Mouse (Mus musculus) heart, postnatal 0 days (tissue): ENCODE measurements around the gene Ptcd1. TPM values are rescaled to one million over a fixed set of nuclear protein-coding genes. Genes with fewer than 3 reads are reported as not detected.
"Not testable (repeated sequence)": the region's sequence is repeated elsewhere in the genome, so short reads cannot be mapped to it uniquely, and the experiment has no call there.

Experiments
- ATAC-seq: fragments of 200-750 bp; cut with Nextera tagmentation; 2 replicates; pipeline ENCODE4 v1.8.0; 2017; ENCODE audit warnings: low read depth, moderate number of reproducible peaks, moderate library complexity; ENCODE audit not compliant: insufficient read depth
- DNase-seq: peaks from one replicate; pipeline ENCODE4 v3.0.0-alpha.2; 2016; ENCODE audit warnings: low spot score
- H3K27ac ChIP-seq: fragments of 300-500 bp; sonication (generic); 2 replicates; pipeline ENCODE4 v1.5.1; 2014; ENCODE audit warnings: low read depth, mild to moderate bottlenecking
- H3K27me3 ChIP-seq: fragments of 300-500 bp; sonication (generic); 2 replicates; pipeline ENCODE4 v1.6.1; 2014; ENCODE audit warnings: low read length, mixed read lengths; ENCODE audit not compliant: control insufficient read depth, insufficient read depth
- H3K36me3 ChIP-seq: fragments of 300-500 bp; sonication (generic); replicated peaks from 2 replicates; pipeline ENCODE4 v1.6.1; 2014; ENCODE audit warnings: low read length, mixed read lengths; ENCODE audit not compliant: control insufficient read depth, insufficient read depth
- H3K4me1 ChIP-seq: fragments of 300-500 bp; sonication (generic); 2 replicates; pipeline ENCODE4 v1.6.1; 2014; ENCODE audit warnings: antibody characterized with exemption; ENCODE audit not compliant: control insufficient read depth, insufficient read depth
- H3K4me2 ChIP-seq: fragments of 300-500 bp; sonication (generic); 2 replicates; pipeline ENCODE4 v1.6.1; 2014; ENCODE audit warnings: low read depth, mild to moderate bottlenecking, low read length, moderate library complexity
- H3K4me3 ChIP-seq: fragments of 300-500 bp; sonication (generic); 2 replicates; pipeline ENCODE4 v1.5.1; 2014; ENCODE audit warnings: low read depth, low read length
- H3K9ac ChIP-seq: fragments of 300-500 bp; sonication (generic); replicated peaks from 2 replicates; pipeline ENCODE4 v1.6.1; 2014; ENCODE audit warnings: low read depth, low read length, mixed read lengths
- H3K9me3 ChIP-seq: fragments of 300-500 bp; sonication (generic); replicated peaks from 2 replicates; pipeline ENCODE4 v1.6.1; 2016; ENCODE audit warnings: low read length; ENCODE audit not compliant: control insufficient read depth
- CTCF ChIP-seq: IDR thresholded peaks from 2 replicates; pipeline ENCODE4 v1.5.1; 2016; ENCODE audit warnings: antibody characterized with exemption, control low read depth, low read depth
- EP300 ChIP-seq: IDR thresholded peaks from 2 replicates; pipeline ENCODE4 v1.6.1; 2016; ENCODE audit warnings: antibody characterized with exemption, low read depth
- WGBS: fragments of 180-500 bp; shearing (Covaris S2); extraction: QIAGEN DNeasy Blood & Tissue Kit; methylation state at CpG from one replicate; pipeline ENCODE4 v1.1.7; 2014; 5-methylcytosine and 5-hydroxymethylcytosine counted together
- polyA plus RNA-seq: library from polyadenylated mRNA; unstranded; fragments of >200 nt; fragmentation: Nextera tagmentation; extraction: Ambion mirVana; gene quantifications from 2 replicates; pipeline ENCODE4 v1.2.1, GENCODE M21; 2015
- total RNA-seq: library from RNA; depleted of rRNA; stranded (reverse); fragments of >200 nt; gene quantifications from 2 replicates; pipeline ENCODE4 v1.2.3, GENCODE M21; 2014; ENCODE audit warnings: low replicate concordance

The Ptcd1 gene
- total and polyA plus RNA-seq, 2 experiments from 2014 or later = 13.5 to 15.7 TPM

DNA sequence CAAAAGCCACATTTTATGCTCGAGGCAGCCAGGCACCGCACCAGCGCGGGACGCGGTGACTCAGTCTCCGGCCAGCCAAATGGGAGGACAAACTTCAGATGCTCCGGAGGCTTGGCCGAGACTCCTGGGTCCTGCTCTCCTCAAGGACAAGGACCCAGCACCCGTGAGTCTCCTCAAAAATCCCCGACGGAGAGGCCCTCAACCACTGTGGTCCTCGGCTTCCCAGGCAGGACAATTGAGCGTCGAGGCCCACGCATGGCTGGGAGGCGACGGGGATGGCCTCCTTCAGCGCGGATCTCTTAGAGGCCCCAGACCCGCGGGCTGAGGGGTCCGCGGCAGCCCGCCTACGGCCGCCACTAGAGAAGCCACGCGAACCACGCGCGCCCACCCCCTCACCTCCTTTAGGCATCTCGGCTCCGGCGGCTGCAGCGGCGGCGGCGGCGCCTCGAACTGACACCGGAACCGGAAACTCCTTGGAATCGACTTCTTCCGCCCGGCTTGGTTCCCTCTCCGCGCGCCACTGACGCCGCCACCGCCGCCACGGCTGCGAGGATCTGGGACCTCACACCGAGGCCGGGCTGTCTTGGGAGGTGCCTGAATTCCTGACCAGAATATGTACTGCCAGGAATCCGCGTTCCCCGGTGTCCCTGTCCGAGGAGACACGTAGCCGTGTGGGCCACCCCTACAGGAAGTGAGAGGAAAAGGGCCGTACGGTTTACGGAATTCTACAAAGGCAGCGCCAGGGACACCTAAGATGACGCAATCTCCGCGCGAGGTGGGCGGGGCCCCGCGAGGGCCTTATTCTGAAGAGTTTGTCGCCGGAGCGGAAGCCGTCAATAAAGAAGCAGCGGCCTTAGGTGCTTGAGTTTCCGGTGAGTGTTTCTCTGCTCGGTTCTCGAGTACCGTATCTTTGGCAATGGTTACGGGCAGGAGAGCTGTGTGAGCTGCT lies 27.1 kb downstream of the Ptcd1 start, which contains the start of the genes Pdap1 and Bud31:
Pdap1 (minus strand) TSS at position 668 of the 949 bp plus-strand sequence.
Bud31 (plus strand) TSS at position 792 of the 949 bp plus-strand sequence.
- Histone ChIP-seq H3K9ac (peak within 1 kb of the TSS; percentile 82), H3K4me2 (peak within 1 kb of the TSS; percentile 85), H3K36me3 (peaks cover 54% of the 10 kb centered on the region), H3K9me3 (no peaks in the 10 kb centered on the region), H3K4me1 (peaks cover 16% of the 10 kb centered on the region), H3K27me3 (no peaks in the 10 kb centered on the region), H3K27ac (peak within 1 kb of the TSS; percentile 88), H3K4me3 (peak within 1 kb of the TSS; percentile 90)
- ATAC-seq (peak; percentile 91), DNase-seq (peak; percentile 94)
- TF ChIP-seq CTCF = no peak
- TF ChIP-seq EP300 = peak; percentile 99
- under 1% methylated on average over 81 of the region's 84 CpGs for WGBS

DNA sequence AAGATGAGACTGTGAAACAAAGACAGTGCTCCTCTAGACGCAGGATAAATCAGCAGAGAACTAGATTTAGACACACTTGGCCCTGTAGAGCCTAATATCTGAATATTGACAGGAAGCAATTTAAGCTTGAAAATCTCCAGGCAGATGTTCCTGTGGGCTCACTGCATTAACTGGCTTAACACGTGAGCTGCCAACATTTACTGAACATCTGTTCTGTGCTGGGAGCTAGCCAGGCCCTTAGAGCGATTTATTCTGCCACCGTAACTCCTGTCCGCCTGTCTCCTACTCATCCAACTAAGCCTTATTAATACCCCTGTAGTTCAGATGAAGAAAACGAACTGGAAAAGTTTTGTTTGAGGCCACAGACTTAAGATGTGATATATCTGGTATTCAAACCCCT lies 28.1 kb downstream of the Ptcd1 start:
- Histone ChIP-seq H3K36me3 (peaks cover 54% of the 10 kb centered on the region), H3K4me1 (peaks cover 16% of the 10 kb centered on the region), H3K4me2 (peak overlapping the region; percentile 85), H3K9ac (peak overlapping the region; percentile 82), H3K4me3 (peak overlapping the region; percentile 90), H3K27ac (peak overlapping the region; percentile 88; the same call in 1 of the 2 replicates), H3K27me3 (no peaks in the 10 kb centered on the region), H3K9me3 (no peaks in the 10 kb centered on the region)
- DNase-seq (no peak), ATAC-seq (no peak)
- TF ChIP-seq EP300 (no peak), CTCF (no peak)
- 5% methylated on average over 6 of the region's 6 CpGs for WGBS

DNA sequence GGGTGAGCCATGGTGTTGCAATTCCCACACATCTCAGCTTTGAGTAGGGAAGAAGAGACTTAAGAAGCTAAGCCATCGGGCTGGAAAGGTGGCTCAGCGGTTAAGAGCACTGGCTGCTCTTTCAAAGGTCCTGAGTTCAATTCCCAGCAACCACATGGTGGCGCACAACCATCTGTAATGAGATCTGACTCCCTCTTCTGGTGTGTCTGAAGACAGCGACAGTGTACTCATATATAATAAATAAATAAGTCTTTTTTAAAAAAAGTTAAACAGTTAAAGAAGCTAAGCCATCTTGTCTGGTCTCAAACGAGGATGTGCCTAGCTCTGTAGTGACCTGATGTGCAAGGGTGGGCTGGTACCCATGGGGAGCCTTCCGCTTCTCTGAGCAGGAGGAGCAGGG lies 33.6 kb downstream of the Ptcd1 start:
- H3K27ac ChIP-seq, DNase-seq, ATAC-seq, H3K4me1 ChIP-seq, H3K4me3 ChIP-seq, H3K9me3 ChIP-seq, H3K4me2 ChIP-seq, H3K27me3 ChIP-seq, H3K9ac ChIP-seq: not testable (repeated sequence)
- H3K36me3 ChIP-seq = peaks cover 80% of the 10 kb centered on the region
- 90% methylated on average over 6 of the region's 6 CpGs for WGBS

DNA sequence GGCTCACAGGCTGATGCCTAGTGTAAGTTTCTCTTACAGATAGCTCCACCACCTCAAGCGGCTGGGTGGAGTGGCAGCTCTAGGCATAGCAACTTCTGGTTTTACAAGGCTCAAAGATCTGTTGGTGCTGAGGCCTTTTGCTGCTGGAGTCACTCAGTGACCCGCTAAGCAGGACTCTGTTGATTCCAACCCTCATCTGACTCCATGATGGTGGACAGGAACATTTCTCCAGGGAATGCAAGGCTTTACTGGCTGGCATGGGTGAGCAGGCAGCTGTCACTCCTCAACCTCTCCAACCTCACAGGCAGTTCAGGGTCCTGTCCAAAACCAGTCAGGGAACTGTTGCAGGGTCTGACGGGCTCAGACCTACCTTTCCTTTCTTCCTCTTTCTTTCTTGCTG lies 35.9 kb downstream of the Ptcd1 start:
- H3K4me1 ChIP-seq = no peaks in the 10 kb centered on the region
- no peak overlapping the region for H3K4me2 ChIP-seq
- DNase-seq (no peak), ATAC-seq (no peak)
- 85% methylated on average over 3 of the region's 3 CpGs for WGBS
- no peaks in the 10 kb centered on the region for H3K9me3 ChIP-seq
- H3K4me3 ChIP-seq = no peak overlapping the region
- peaks cover 93% of the 10 kb centered on the region for H3K36me3 ChIP-seq
- TF ChIP-seq EP300 (no peak), CTCF (no peak)
- no peaks in the 10 kb centered on the region for H3K27me3 ChIP-seq
- H3K9ac ChIP-seq = no peak overlapping the region
- no peak overlapping the region for H3K27ac ChIP-seq

DNA sequence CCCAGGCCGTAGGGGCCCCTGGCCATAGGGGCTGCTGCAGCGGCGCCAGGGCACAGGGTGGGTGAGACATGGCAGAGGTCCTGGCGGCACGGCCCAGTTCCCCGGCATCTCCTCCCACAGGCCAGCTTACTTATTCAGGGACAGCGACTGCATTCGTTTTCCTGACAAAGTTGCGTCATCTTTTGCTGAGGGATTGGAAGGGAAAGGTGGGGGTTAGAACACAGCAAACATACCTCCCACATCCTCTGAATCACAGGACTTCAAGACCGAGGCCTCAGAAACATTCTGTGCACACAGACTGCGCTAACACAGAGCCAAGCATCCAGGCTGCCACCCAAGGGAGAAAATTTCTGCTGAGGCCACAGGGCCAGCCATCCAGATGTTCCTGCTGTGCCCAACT lies 36.7 kb downstream of the Ptcd1 start:
- Histone ChIP-seq H3K27ac (peak overlapping the region; percentile 48; the same call in 1 of the 2 replicates), H3K36me3 (peaks cover 93% of the 10 kb centered on the region)

DNA sequence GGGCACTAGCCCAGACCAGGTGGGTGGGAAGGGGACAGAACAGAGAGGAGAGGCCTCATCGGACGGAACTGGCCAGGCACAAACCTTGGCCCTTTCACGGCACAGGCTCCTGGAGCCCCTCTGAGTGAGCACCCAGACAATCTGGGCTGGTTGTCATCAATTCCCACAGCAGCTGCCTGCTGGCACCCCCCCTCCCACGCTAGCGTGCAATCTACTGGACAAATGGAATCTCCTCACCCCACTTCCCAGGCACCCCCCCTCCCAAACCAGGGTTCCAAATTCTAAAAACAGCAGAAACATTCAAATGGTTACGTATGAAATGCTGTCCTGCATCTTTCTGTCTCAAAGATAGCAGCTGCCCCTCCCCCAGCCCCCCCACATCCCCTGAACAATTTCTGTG lies 37.1 kb downstream of the Ptcd1 start:
- ATAC-seq, H3K9ac ChIP-seq, H3K27me3 ChIP-seq, DNase-seq, H3K9me3 ChIP-seq, H3K4me1 ChIP-seq, H3K4me3 ChIP-seq, H3K4me2 ChIP-seq: not testable (repeated sequence)
- WGBS = 61% methylated on average over 6 of the region's 6 CpGs
- Histone ChIP-seq H3K36me3 (peaks cover 93% of the 10 kb centered on the region), H3K27ac (peak overlapping the region; percentile 48; the same call in 1 of the 2 replicates)

More for the DNA sequence above, 36.7 kb downstream of the Ptcd1 start:
- ATAC-seq = peak; percentile 29
- H3K4me2 ChIP-seq = no peak overlapping the region
- H3K4me1 ChIP-seq = no peaks in the 10 kb centered on the region
- no peak overlapping the region for H3K4me3 ChIP-seq
- DNase-seq = no peak
- H3K9ac ChIP-seq = no peak overlapping the region
- H3K27me3 ChIP-seq = no peaks in the 10 kb centered on the region
- H3K9me3 ChIP-seq = no peaks in the 10 kb centered on the region
- WGBS = 68% methylated on average over 11 of the region's 11 CpGs
- TF ChIP-seq EP300 = no peak
- TF ChIP-seq CTCF = no peak
